Mouse (Mus musculus) liver, adult 2 months (tissue): ENCODE measurements at regions not wholly inside any gene's neighbourhood (a gene's known extent, or its start where the extent isn't known, plus 50 kb on each side); places are given as distances from the start of the nearest gene placed in this dataset.

Experiments
- DNase-seq: peaks from one replicate; pipeline ENCODE4 v3.0.0-alpha.2; 2011; ENCODE audit warnings: low read depth, low spot score; ENCODE audit errors: extremely low read depth
- H3K27ac ChIP-seq: fragments of 200-500 bp; replicated peaks from 2 replicates; pipeline ENCODE4 v1.5.1; 2012; ENCODE audit warnings: low read depth, mild to moderate bottlenecking, control low read depth, inconsistent platforms, low read length; ENCODE audit not compliant: insufficient read depth
- H3K27me3 ChIP-seq: fragments of 200-500 bp; 2 replicates; pipeline ENCODE4 v1.6.1; 2012; ENCODE audit warnings: mild to moderate bottlenecking, moderate library complexity, low read length, inconsistent platforms; ENCODE audit not compliant: control insufficient read depth, insufficient read depth
- H3K36me3 ChIP-seq: fragments of 200-500 bp; 2 replicates; pipeline ENCODE4 v1.6.1; 2012; ENCODE audit warnings: low read length, inconsistent platforms; ENCODE audit not compliant: control insufficient read depth, insufficient read depth
- H3K4me1 ChIP-seq: fragments of 200-500 bp; 2 replicates; pipeline ENCODE4 v1.6.1; 2011; ENCODE audit warnings: low read length; ENCODE audit not compliant: control insufficient read depth, insufficient read depth
- H3K4me3 ChIP-seq: fragments of 200-500 bp; 2 replicates; pipeline ENCODE4 v1.5.1; 2011; ENCODE audit warnings: low read depth, mild to moderate bottlenecking, control low read depth, low read length, moderate library complexity; ENCODE audit not compliant: insufficient read depth
- H3K79me2 ChIP-seq: fragments of 200-500 bp; 2 replicates; pipeline ENCODE4 v1.6.1; 2012; ENCODE audit warnings: inconsistent platforms, mild to moderate bottlenecking, low read length, moderate library complexity; ENCODE audit not compliant: control insufficient read depth, insufficient read depth
- H3K9ac ChIP-seq: fragments of 200-500 bp; 2 replicates; pipeline ENCODE4 v1.6.1; 2012; ENCODE audit warnings: low read depth, mild to moderate bottlenecking, control low read depth, inconsistent platforms, low read length
- CTCF ChIP-seq: fragments of 200-500 bp; IDR thresholded peaks from 2 replicates; pipeline ENCODE4 v1.5.1; 2011; ENCODE audit warnings: low read depth, low read length, control low read depth
- POLR2A ChIP-seq: fragments of 200-500 bp; IDR thresholded peaks from 2 replicates; pipeline ENCODE4 v1.6.1; 2011; ENCODE audit warnings: low read length, control low read depth; ENCODE audit not compliant: insufficient read depth; ENCODE audit errors: extremely low read depth
- WGBS: fragments of 180-500 bp; shearing (Covaris S2); methylation state at CpG from one replicate; pipeline ENCODE4 v1.1.7; 2018; 5-methylcytosine and 5-hydroxymethylcytosine counted together

DNA sequence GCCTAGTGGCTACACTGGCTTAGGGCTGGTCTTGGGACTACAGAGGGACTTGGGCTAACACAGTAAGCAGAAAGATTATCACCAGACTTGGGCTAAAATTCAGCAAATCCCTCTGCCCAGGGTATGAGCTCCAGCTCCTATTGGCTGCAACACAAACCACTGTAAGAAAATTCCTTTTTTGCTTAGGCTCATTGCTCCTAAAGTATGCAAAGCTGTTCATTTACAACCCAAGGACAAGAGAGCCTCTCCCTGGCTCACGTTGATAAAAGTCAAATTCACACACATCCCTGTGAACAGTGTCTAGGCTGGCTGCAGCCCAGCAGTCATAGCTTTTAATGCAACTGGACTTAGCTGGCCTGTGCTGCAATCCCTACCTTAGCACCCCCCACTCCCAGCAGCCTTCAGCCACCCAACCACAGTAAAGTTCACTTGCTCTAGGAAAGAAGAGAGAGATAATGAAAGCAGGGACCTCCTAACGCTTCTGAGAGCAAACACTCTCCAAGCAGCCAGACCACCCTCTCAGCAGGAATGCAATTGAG is 247.6 kb downstream of the Tgfb2 start:
- Histone ChIP-seq H3K27ac (no peak overlapping the region), H3K36me3 (no peaks in the 10 kb centered on the region), H3K9ac (no peak overlapping the region), H3K27me3 (no peaks in the 10 kb centered on the region), H3K4me3 (no peak overlapping the region), H3K79me2 (no peaks in the 10 kb centered on the region), H3K4me1 (no peaks in the 10 kb centered on the region)
- TF ChIP-seq CTCF (no peak), POLR2A (no peak)
- DNase-seq: no peak
- 14% methylated on average over 2 of the region's 2 CpGs for WGBS

DNA sequence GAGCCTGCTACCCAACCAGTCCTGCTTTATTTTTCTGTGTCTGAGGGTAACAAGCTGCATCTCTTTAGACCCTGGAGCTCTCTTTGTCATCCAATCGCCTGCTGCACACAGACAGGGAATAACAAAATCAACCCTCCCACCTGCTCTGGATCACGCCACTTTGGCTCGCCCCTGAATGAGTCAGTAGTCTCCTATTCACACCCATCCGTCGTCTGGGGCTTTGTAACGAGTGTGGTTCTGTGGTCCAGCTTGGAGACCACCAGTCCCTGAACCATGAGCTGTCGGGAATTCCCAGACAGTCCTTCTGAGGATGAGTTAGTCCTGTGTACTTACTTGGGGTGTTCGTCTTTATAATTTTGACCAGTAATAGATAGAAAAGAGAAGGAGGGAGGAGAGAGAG is 248.7 kb downstream of the Tgfb2 start:
- TF ChIP-seq CTCF (no peak), POLR2A (no peak)
- Histone ChIP-seq H3K27ac (no peak overlapping the region), H3K79me2 (no peaks in the 10 kb centered on the region), H3K36me3 (no peaks in the 10 kb centered on the region), H3K9ac (no peak overlapping the region), H3K27me3 (no peaks in the 10 kb centered on the region), H3K4me3 (no peak overlapping the region), H3K4me1 (no peaks in the 10 kb centered on the region)
- DNase-seq: no peak
- whole genome bisulfite sequencing: 89% methylated on average over 8 of the region's 8 CpGs

DNA sequence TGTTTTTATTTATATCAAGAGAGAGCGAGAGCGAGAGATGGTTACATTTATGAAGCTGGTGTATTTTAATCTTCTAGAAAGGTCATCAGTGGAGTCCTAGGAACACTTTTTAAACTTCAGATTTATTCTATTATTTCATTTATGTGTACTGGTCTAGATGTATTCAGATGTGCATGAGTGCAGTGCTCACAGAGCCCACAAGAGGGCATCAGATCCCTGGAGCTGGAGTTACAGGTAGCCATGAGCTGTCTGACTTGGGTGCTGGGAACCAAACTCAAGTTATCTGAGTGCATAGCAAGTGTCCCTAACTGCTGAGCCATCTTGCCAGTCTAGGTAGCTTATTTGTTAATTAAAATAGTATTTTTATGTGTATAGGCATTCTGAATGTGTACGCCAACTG is 249.7 kb downstream of the Tgfb2 start:
- Histone ChIP-seq H3K79me2 (no peaks in the 10 kb centered on the region), H3K4me3 (no peak overlapping the region), H3K9ac (no peak overlapping the region), H3K27me3 (no peaks in the 10 kb centered on the region), H3K36me3 (no peaks in the 10 kb centered on the region), H3K4me1 (no peaks in the 10 kb centered on the region), H3K27ac (no peak overlapping the region)
- WGBS: over 99% methylated on average over 3 of the region's 3 CpGs
- no peak for TF ChIP-seq POLR2A
- peak; percentile 69 for TF ChIP-seq CTCF
- no peak for DNase-seq

DNA sequence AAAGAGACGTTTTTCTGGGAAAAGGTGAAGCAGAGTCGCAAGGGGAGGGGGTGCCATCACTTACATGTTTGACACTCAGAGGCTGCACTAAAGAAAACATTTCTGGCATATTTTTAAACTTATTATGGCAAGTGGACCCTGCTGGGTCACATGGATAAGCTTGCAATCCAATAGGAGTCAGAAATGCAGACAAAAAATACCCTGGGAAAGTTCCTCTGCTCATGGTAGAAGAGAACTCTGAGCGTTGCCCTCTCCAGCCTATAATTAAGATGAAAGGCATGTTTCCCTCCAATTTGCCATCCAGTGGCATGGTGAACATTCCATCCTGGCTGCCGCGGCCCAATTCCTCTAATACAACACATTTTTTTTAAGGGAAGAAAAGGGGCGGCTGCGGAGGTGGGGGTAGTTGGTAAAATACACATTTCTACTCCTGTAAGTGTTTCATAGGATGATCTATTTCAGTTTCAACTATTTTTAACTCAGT is 250.6 kb downstream of the Tgfb2 start:
- TF ChIP-seq CTCF (no peak), POLR2A (no peak)
- H3K4me1 ChIP-seq: no peaks in the 10 kb centered on the region
- no peak for DNase-seq
- no peak overlapping the region for H3K4me3 ChIP-seq
- no peaks in the 10 kb centered on the region for H3K79me2 ChIP-seq
- H3K27ac ChIP-seq: no peak overlapping the region
- H3K27me3 ChIP-seq: no peaks in the 10 kb centered on the region
- H3K9ac ChIP-seq: no peak overlapping the region
- H3K36me3 ChIP-seq: no peaks in the 10 kb centered on the region
- WGBS: 90% methylated on average over 7 of the region's 7 CpGs

DNA sequence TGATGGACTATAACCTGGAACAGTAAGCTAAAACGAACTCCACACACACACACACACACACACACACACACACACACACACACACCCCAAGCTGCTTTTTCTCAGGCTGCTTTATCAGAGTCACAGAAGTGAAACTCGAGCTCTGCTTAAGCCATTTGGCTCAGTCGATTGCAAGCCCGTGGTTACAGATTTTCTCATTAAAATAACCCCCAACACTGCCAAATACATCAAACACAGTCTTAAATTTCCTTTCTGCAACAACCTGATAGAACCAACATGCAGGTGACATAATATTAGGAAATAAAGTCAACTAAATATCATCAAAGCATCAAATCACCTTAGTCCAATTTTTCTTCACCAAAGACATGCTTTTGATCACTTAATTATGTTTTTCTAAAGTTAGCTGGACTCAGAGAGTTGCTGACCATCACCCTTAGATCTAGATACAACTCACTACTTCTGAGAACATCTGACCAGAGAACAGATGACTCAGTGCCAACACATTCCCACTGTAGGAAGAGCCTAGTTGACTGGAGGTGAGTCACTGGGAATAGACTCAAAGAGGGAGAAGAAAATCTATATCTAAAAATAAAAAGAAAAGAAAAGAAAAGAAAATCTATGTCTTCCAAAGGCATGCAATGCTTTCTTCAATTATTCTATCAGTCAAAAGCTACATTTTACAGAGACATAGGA is 251.2 kb downstream of the Tgfb2 start:
- no peak for DNase-seq
- Histone ChIP-seq H3K27me3 (no peaks in the 10 kb centered on the region), H3K36me3 (no peaks in the 10 kb centered on the region), H3K27ac (no peak overlapping the region), H3K4me3 (no peak overlapping the region), H3K4me1 (no peaks in the 10 kb centered on the region), H3K9ac (no peak overlapping the region), H3K79me2 (no peaks in the 10 kb centered on the region)
- no peak for TF ChIP-seq CTCF
- TF ChIP-seq POLR2A: no peak
- WGBS: 48% methylated on average over 4 of the region's 4 CpGs
